Mouse (Mus musculus) megakaryocyte, embryonic 14.5 days (primary cell): ENCODE data around the gene Fgf14.

Experiments used
- FLI1 ChIP-seq: IDR thresholded peaks from 2 replicates; pipeline ENCODE4 v1.6.1; 2012; ENCODE audit warnings: low read length, inconsistent platforms, mixed read lengths
- GATA1 ChIP-seq: IDR thresholded peaks from 3 replicates; pipeline ENCODE4 v1.6.1; 2012; ENCODE audit warnings: mixed read lengths, low read length, inconsistent platforms, borderline replicate concordance

GRCm38 (mm10) chr14:124195806-124196205, 481.1 kb downstream of the Fgf14 start:
- TF ChIP-seq GATA1 (no peak), FLI1 (no peak)
